Mouse (Mus musculus) forebrain, embryonic 14.5 days (tissue): ENCODE results near the gene Slc35e4. TPM values are rescaled to one million over a fixed set of nuclear protein-coding genes. Genes with fewer than 3 reads are reported as not detected.
"Not testable (repeated sequence)": the region's sequence is repeated elsewhere in the genome, so short reads cannot be mapped to it uniquely, and the experiment has no call there.

Source experiments
- ATAC-seq: fragments of 200-750 bp; cut with Nextera tagmentation; 2 replicates; pipeline ENCODE4 v1.8.0; 2017; ENCODE audit warnings: mild to moderate bottlenecking, moderate library complexity
- DNase-seq: peaks from one replicate; pipeline ENCODE4 v3.0.0-alpha.2; 2015; ENCODE audit warnings: low spot score
- H3K27ac ChIP-seq: fragments of 300-500 bp; sonication (generic); 2 replicates; pipeline ENCODE4 v1.5.1; 2014; ENCODE audit warnings: low read depth, mild to moderate bottlenecking, control low read depth, low read length, moderate library complexity
- H3K27me3 ChIP-seq: fragments of 300-500 bp; sonication (generic); replicated peaks from 2 replicates; pipeline ENCODE4 v1.6.1; 2014; ENCODE audit warnings: low read length, control low read depth, mixed read lengths; ENCODE audit not compliant: control insufficient read depth, insufficient read depth
- H3K36me3 ChIP-seq: fragments of 300-500 bp; sonication (generic); 2 replicates; pipeline ENCODE4 v1.6.1; 2014; ENCODE audit warnings: low read length, control low read depth; ENCODE audit not compliant: control insufficient read depth, insufficient read depth
- H3K4me1 ChIP-seq: fragments of 300-500 bp; sonication (generic); 2 replicates; pipeline ENCODE4 v1.6.1; 2014; ENCODE audit warnings: antibody characterized with exemption, low read length, control low read depth; ENCODE audit not compliant: control insufficient read depth, insufficient read depth
- H3K4me2 ChIP-seq: fragments of 300-500 bp; sonication (generic); 2 replicates; pipeline ENCODE4 v1.6.1; 2014; ENCODE audit warnings: mild to moderate bottlenecking, control low read depth, low read length
- H3K4me3 ChIP-seq: fragments of 300-500 bp; sonication (generic); 2 replicates; pipeline ENCODE4 v1.5.1; 2014; ENCODE audit warnings: low read depth, low read length, control low read depth
- H3K9ac ChIP-seq: fragments of 300-500 bp; sonication (generic); 2 replicates; pipeline ENCODE4 v1.6.1; 2014; ENCODE audit warnings: mild to moderate bottlenecking, low read length, control low read depth, moderate library complexity
- H3K9me3 ChIP-seq: fragments of 300-500 bp; sonication (generic); replicated peaks from 2 replicates; pipeline ENCODE4 v1.6.1; 2016; ENCODE audit warnings: low read length, control low read depth, mixed read lengths; ENCODE audit not compliant: control insufficient read depth
- WGBS: fragments of 180-500 bp; shearing (Covaris S2); extraction: QIAGEN DNeasy Blood & Tissue Kit; methylation state at CpG from one replicate; pipeline ENCODE4 v1.1.7; 2014; 5-methylcytosine and 5-hydroxymethylcytosine counted together
- polyA plus RNA-seq: library from polyadenylated mRNA; unstranded; fragments of >200 nt; fragmentation: Nextera tagmentation; extraction: Ambion mirVana; gene quantifications from 2 replicates; pipeline ENCODE4 v1.2.1, GENCODE M21; 2014

Gene Slc35e4
- polyA plus RNA-seq, 1 experiment from 2014 or later = 8.0 TPM

DNA sequence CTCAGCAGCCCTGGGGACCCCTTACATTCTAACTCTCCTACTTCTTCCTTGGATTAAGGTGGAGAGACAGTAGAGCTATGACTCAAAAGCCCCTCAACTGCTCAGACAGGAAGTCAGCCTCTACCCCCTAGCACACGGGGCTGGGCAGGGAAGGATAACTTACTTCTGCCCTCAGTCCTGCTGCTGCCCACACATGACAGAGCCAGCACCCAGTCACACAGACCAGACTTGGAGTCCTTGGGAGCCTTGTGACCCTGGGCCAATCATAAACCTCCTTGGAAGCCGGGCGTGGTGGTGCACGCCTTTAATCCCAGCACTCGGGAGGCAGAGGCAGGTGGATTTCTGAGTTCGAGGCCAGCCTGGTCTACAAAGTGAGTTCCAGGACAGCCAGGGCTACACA is 3.0 kb downstream of the Slc35e4 start:
- Histone ChIP-seq H3K4me2 (peak overlapping the region; percentile 96), H3K4me1 (peaks cover 15% of the 10 kb centered on the region)
- H3K9me3 ChIP-seq, H3K27me3 ChIP-seq, H3K9ac ChIP-seq, H3K4me3 ChIP-seq, DNase-seq, H3K27ac ChIP-seq, H3K36me3 ChIP-seq, ATAC-seq: not testable (repeated sequence)
- 92% methylated on average over 6 of the region's 6 CpGs for WGBS

DNA sequence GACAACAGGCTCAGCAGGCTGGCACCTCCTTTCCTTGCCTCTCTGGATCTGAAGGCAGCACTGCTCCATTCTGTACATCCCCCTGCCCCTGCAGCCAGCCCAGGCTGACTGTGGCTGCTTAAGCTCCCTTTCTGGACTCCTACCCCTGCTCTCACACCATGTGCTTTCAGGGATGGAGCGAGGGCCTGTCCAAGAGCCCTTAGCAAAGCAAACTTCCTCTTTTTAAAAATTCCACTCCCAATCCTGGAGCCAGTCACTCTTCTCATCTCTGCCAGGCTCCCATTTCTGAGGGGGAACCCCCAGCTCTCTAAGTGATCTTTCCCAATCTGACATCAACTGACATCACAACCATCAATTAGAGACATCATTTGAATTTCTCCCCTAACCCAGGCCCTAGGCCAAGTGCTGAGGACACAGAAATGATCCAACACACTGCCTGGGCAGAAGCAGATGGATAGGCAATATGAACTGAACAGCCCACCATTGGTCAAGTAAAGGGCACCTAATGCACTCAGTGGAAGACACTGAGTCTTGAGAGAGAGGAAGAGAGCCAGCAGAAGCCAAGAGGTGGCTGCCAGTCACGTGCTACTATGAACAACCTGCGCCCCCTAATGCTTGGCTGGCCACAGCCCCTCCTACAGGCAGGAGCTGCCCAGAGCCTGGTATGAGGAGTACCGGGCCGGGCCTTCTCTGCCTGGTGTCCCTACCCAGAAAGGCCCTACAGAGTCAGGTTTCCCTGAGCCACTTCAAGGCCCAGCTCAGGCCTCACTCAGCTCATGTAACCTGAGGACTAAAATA is 3.8 kb downstream of the Slc35e4 start:
- no peak for ATAC-seq
- no peaks in the 10 kb centered on the region for H3K27me3 ChIP-seq
- H3K4me2 ChIP-seq = peak overlapping the region; percentile 96
- no peaks in the 10 kb centered on the region for H3K9me3 ChIP-seq
- peaks cover 15% of the 10 kb centered on the region for H3K4me1 ChIP-seq
- H3K9ac ChIP-seq = peak overlapping the region; percentile 41; the same call in 1 of the 2 replicates
- no peak for DNase-seq
- no peak overlapping the region for H3K27ac ChIP-seq
- 51% methylated on average over 5 of the region's 5 CpGs for WGBS
- H3K4me3 ChIP-seq = no peak overlapping the region
- H3K36me3 ChIP-seq = 0 out of 2 replicates have a peak, but pooled peaks cover 5% of the 10 kb centered on the region

DNA sequence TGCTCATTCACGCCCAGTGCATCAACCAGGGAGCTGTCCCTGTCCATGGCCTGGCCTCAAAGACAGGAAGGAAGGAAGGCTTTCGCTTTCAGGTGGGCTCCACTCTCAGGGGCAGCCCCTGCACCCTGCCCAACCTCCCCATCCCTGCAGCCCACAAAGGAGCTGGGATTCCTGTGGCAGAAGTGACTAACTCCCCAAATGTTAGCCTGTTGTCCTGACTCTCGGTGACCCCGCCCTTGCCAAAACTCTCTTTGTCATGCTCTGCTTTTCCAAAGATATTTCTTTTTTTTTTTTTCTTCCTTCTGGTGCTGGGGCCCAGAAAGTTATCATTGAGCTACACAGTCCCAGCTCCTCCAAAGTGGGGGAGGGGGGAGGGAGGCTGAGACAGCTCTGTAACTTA is 5.2 kb downstream of the Slc35e4 start:
- H3K27ac ChIP-seq = no peak overlapping the region
- no peak overlapping the region for H3K9ac ChIP-seq
- H3K4me1 ChIP-seq = peaks cover 15% of the 10 kb centered on the region
- WGBS = 91% methylated on average over 4 of the region's 4 CpGs
- no peak overlapping the region for H3K4me3 ChIP-seq
- H3K9me3 ChIP-seq = no peaks in the 10 kb centered on the region
- H3K36me3 ChIP-seq = 0 out of 2 replicates have a peak, but pooled peaks cover 6% of the 10 kb centered on the region
- no peak overlapping the region for H3K4me2 ChIP-seq
- no peak for DNase-seq
- no peaks in the 10 kb centered on the region for H3K27me3 ChIP-seq
- no peak for ATAC-seq

DNA sequence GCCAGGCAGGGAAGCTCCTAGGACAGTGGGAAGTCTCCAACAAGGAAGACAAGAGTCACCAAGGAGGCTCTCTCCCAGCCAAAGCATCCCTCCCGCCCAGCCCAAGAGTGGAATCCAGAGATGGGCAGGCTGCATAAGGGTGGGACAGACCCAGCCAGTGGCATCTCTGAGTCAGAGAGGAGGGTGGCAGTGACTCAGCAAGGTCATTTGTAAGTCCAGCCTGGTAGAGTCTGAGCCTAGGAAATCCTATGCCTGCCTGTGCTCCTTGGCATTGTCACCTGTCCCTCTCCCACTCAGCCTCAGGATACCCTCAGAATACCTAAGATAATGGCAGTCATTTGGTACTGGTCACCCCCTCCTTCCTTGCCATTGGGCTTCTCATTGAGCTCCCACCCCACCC is 9.0 kb downstream of the Slc35e4 start:
- Histone ChIP-seq H3K4me2 (no peak overlapping the region), H3K36me3 (peaks cover 7% of the 10 kb centered on the region; the same call in 1 of the 2 replicates), H3K9me3 (no peaks in the 10 kb centered on the region), H3K4me3 (no peak overlapping the region), H3K9ac (no peak overlapping the region), H3K27me3 (no peaks in the 10 kb centered on the region), H3K4me1 (no peaks in the 10 kb centered on the region), H3K27ac (no peak overlapping the region)
- 94% methylated on average over 1 of the region's 1 CpGs for WGBS
- no peak for DNase-seq
- ATAC-seq = no peak

DNA sequence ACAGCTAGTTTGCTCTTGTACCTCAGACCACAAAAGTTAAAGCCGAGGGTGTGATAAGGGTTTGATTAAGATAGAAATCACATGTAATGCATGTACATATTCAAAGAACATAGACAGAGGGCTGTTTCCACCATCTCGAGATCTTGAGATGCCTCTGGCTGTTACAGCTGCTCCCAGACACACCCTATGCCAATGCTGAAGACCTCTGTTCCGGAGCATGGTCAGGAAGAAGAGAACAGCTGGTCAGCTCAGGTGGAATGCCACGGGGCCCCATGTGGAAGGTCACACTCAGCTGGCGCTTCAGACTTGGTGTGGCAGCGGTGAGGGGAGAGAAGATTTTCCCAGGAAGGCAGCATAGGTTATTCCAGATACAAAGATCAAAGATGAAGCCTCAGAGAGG is 9.8 kb downstream of the Slc35e4 start:
- Histone ChIP-seq H3K4me3 (no peak overlapping the region), H3K27me3 (no peaks in the 10 kb centered on the region), H3K4me2 (no peak overlapping the region), H3K4me1 (no peaks in the 10 kb centered on the region), H3K9ac (no peak overlapping the region), H3K27ac (no peak overlapping the region), H3K36me3 (peaks cover 7% of the 10 kb centered on the region; the same call in 1 of the 2 replicates), H3K9me3 (no peaks in the 10 kb centered on the region)
- ATAC-seq = no peak
- WGBS = 89% methylated on average over 6 of the region's 6 CpGs
- DNase-seq = no peak

DNA sequence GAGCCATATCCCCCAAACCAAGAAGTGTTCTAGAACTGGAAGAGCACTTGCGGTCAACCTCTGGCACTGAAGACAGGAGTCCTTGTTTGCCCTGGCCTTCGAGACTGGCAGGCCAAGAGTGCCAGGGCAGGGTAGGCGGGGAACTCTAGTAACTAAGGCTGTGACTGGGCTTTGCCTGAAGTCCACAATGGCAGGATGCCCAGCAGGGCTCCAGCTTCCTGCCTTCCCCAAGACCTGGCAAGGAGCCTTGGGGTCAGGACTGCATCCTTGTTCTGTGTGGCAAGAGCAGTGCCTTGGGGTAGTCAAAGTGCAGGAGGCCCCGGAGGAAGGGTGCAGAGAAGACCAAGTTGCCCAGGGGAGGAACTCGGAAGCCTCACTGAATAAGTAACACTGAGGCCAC is 11.4 kb downstream of the Slc35e4 start:
- H3K27me3 ChIP-seq = no peaks in the 10 kb centered on the region
- no peak overlapping the region for H3K27ac ChIP-seq
- no peak overlapping the region for H3K4me3 ChIP-seq
- no peak for DNase-seq
- no peaks in the 10 kb centered on the region for H3K4me1 ChIP-seq
- 74% methylated on average over 5 of the region's 5 CpGs for WGBS
- no peak overlapping the region for H3K4me2 ChIP-seq
- ATAC-seq = no peak
- H3K36me3 ChIP-seq = peaks cover 15% of the 10 kb centered on the region; the same call in 1 of the 2 replicates
- no peaks in the 10 kb centered on the region for H3K9me3 ChIP-seq
- H3K9ac ChIP-seq = no peak overlapping the region

DNA sequence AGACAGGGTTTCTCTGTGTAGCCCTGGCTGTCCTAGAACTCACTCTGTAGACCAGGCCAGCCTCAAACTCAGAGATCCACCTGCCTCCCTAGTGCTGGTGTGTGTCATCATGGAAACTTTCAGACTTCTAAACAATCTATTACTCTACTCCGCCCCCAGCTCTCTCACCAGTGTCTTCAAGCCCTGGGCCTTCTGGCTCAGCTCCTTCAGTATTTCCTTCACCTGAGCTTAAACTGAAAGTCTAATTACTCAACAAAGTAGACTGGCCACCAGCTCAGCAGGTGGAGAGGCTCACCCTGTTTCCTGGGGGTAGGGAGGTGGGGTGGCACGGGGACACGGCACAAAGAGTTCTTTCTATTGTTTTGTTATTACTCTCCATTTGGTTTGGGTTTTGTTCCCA is 11.9 kb downstream of the Slc35e4 start:
- H3K9ac ChIP-seq = no peak overlapping the region
- DNase-seq = no peak
- no peak overlapping the region for H3K27ac ChIP-seq
- H3K36me3 ChIP-seq = peaks cover 20% of the 10 kb centered on the region
- ATAC-seq = no peak
- no peaks in the 10 kb centered on the region for H3K4me1 ChIP-seq
- no peaks in the 10 kb centered on the region for H3K27me3 ChIP-seq
- H3K4me3 ChIP-seq = no peak overlapping the region
- H3K9me3 ChIP-seq = no peaks in the 10 kb centered on the region
- 79% methylated on average over 3 of the region's 3 CpGs for WGBS
- H3K4me2 ChIP-seq = no peak overlapping the region

DNA sequence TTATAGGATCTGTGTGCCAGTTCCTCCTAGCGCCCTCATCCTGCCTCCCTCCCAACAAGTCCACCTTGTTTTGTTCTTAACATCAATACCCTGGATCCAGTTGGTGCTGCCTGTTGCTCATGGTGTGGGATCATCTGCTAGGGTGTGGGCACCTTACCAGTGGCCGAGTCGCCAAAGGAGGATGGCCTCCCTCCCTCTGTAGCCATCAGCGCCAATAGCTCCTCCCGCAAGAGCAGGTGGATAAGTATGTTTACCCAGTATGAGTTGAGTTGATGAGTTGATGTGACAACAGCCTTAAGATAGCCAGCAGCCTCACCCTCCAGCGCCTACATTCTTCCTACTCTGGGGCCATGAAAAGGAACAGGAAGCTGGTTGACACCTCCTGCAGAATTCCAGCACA is 14.2 kb downstream of the Slc35e4 start:
- H3K9me3 ChIP-seq = no peaks in the 10 kb centered on the region
- peaks cover 23% of the 10 kb centered on the region for H3K36me3 ChIP-seq

DNA sequence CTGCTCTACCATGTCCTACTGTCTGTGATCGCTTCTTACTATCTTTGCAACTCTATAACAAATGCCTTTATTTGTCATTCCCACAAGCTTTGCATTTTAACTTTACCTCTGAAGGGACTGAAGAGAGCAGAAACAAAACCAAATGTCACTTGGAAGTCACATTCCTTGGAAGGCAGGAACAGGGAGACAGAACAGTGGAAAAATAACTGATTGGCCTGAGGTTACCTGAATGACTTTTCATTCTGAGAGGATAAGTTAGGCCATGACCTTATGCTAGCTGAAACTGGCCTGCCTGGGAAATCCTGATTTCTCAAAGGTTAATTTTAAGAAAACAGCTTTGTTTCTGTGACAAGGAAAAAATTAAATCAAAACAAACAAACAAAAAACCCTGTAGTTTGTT is 18.5 kb downstream of the Slc35e4 start:
- Histone ChIP-seq H3K4me1 (peaks cover 3% of the 10 kb centered on the region; the same call in 1 of the 2 replicates), H3K4me3 (no peak overlapping the region), H3K27me3 (no peaks in the 10 kb centered on the region), H3K36me3 (peaks cover 21% of the 10 kb centered on the region), H3K27ac (no peak overlapping the region), H3K4me2 (no peak overlapping the region), H3K9me3 (no peaks in the 10 kb centered on the region), H3K9ac (no peak overlapping the region)
- DNase-seq = no peak
- ATAC-seq = no peak
- WGBS = 89% methylated on average over 1 of the region's 1 CpGs

More for the DNA sequence above, 14.2 kb downstream of the Slc35e4 start:
- 87% methylated on average over 6 of the region's 6 CpGs for WGBS
- H3K4me1 ChIP-seq = no peaks in the 10 kb centered on the region
- H3K4me2 ChIP-seq = no peak overlapping the region
- no peak overlapping the region for H3K4me3 ChIP-seq
- H3K9ac ChIP-seq = no peak overlapping the region
- ATAC-seq (no peak), DNase-seq (no peak)
- no peaks in the 10 kb centered on the region for H3K27me3 ChIP-seq
- no peak overlapping the region for H3K27ac ChIP-seq
